Mouse (Mus musculus): ENCODE measurements at regions not wholly inside any gene's neighbourhood (a gene's known extent, or its start where the extent isn't known, plus 50 kb on each side); places are given as distances from the start of the nearest gene placed in this dataset.

GRCm38 (mm10) chr15:96521125-96521455 is 60.4 kb upstream of the Scaf11 start:
- DNase-seq (ENCODE audit: low spot score) = no peak

GRCm38 (mm10) chr15:96520412-96521124 is 59.9 kb upstream of the Scaf11 start:
- peak; percentile 72 for DNase-seq (ENCODE audit: low spot score)

- peak; percentile 72 for DNase-seq (ENCODE audit: low spot score)
Observed at GRCm38 (mm10) chr15:96518156-96518555, 57.5 kb upstream of the Scaf11 start.

- DNase-seq (ENCODE audit: low spot score) = no peak
Observed at GRCm38 (mm10) chr15:96515620-96516019, 55.0 kb upstream of the Scaf11 start.

GRCm38 (mm10) chr15:96512636-96513035 is 52.0 kb upstream of the Scaf11 start:
- DNase-seq (ENCODE audit: low spot score) = no peak

Data from MN1 (cell line).